Mouse (Mus musculus): ENCODE measurements around the gene Gpr153. TPM values are rescaled to one million over a fixed set of nuclear protein-coding genes. Genes with fewer than 3 reads are reported as not detected.

The Gpr153 gene
- polyA plus RNA-seq, 1 experiment from 2014 or later = 9.1 TPM

GRCm38 (mm10) chr4:152326543-152326942 lies 52.5 kb downstream of the Gpr153 start:
- 2% methylated on average over 11 of the region's 11 CpGs for WGBS
- Histone ChIP-seq H3K9ac (ENCODE audit: low read depth, low read length) (peak overlapping the region; percentile 97), H3K36me3 (ENCODE audit: control insufficient read depth, insufficient read depth, low read length) (peaks cover 40% of the 10 kb centered on the region)

GRCm38 (mm10) chr4:152328691-152329090 lies 54.7 kb downstream of the Gpr153 start:
- Histone ChIP-seq H3K4me2 (replicated peaks; ENCODE audit: low read depth, low read length) (no peak overlapping the region), H3K9ac (ENCODE audit: low read depth, low read length) (no peak overlapping the region), H3K9me3 (ENCODE audit: control insufficient read depth, low read length) (no peaks in the 10 kb centered on the region), H3K4me3 (ENCODE audit: low read length) (no peak overlapping the region), H3K27me3 (ENCODE audit: control insufficient read depth, insufficient read depth, low read length) (no peaks in the 10 kb centered on the region), H3K36me3 (ENCODE audit: control insufficient read depth, insufficient read depth, low read length) (peaks cover 62% of the 10 kb centered on the region), H3K27ac (ENCODE audit: low read depth, low read length) (no peak overlapping the region), H3K4me1 (ENCODE audit: control insufficient read depth, insufficient read depth, low read length) (peaks cover 9% of the 10 kb centered on the region)
- ATAC-seq (ENCODE audit: low FRiP score, low TSS enrichment) = no peak
- WGBS = 75% methylated on average over 6 of the region's 6 CpGs

More at GRCm38 (mm10) chr4:152326543-152326942, 52.5 kb downstream of the Gpr153 start:
- H3K4me2 ChIP-seq (replicated peaks; ENCODE audit: low read depth, low read length) = peak overlapping the region; percentile 43
- no peak for ATAC-seq (ENCODE audit: low FRiP score, low TSS enrichment)
- peak overlapping the region; percentile 98 for H3K4me3 ChIP-seq (ENCODE audit: low read length)
- H3K27ac ChIP-seq (ENCODE audit: low read depth, low read length) = peak overlapping the region; percentile 72; the same call in 1 of the 2 replicates
- peaks cover 9% of the 10 kb centered on the region for H3K4me1 ChIP-seq (ENCODE audit: control insufficient read depth, insufficient read depth, low read length)
- no peaks in the 10 kb centered on the region for H3K9me3 ChIP-seq (ENCODE audit: control insufficient read depth, low read length)
- H3K27me3 ChIP-seq (ENCODE audit: control insufficient read depth, insufficient read depth, low read length) = no peaks in the 10 kb centered on the region

- no peak overlapping the region for H3K4me2 ChIP-seq (replicated peaks; ENCODE audit: low read depth, low read length)
- no peak overlapping the region for H3K27ac ChIP-seq (ENCODE audit: low read depth, low read length)
- no peak overlapping the region for H3K9ac ChIP-seq (ENCODE audit: low read depth, low read length)
- peak; percentile 21; the same call in 1 of the 2 replicates for ATAC-seq (ENCODE audit: low FRiP score, low TSS enrichment)
- H3K36me3 ChIP-seq (ENCODE audit: control insufficient read depth, insufficient read depth, low read length) = peaks cover 69% of the 10 kb centered on the region
- H3K9me3 ChIP-seq (ENCODE audit: control insufficient read depth, low read length) = no peaks in the 10 kb centered on the region
- 38% methylated on average over 2 of the region's 2 CpGs for WGBS
- no peak overlapping the region for H3K4me3 ChIP-seq (ENCODE audit: low read length)
- H3K4me1 ChIP-seq (ENCODE audit: control insufficient read depth, insufficient read depth, low read length) = no peaks in the 10 kb centered on the region
- H3K27me3 ChIP-seq (ENCODE audit: control insufficient read depth, insufficient read depth, low read length) = peaks cover 11% of the 10 kb centered on the region; the same call in 1 of the 2 replicates
Measured at GRCm38 (mm10) chr4:152332952-152333351, 58.9 kb downstream of the Gpr153 start.

- 98% methylated on average over 12 of the region's 12 CpGs for WGBS
- no peak for ATAC-seq (ENCODE audit: low FRiP score, low TSS enrichment)
- no peak overlapping the region for H3K27ac ChIP-seq (ENCODE audit: low read depth, low read length)
- no peaks in the 10 kb centered on the region for H3K9me3 ChIP-seq (ENCODE audit: control insufficient read depth, low read length)
- peaks cover 17% of the 10 kb centered on the region for H3K27me3 ChIP-seq (ENCODE audit: control insufficient read depth, insufficient read depth, low read length)
- no peak overlapping the region for H3K4me2 ChIP-seq (replicated peaks; ENCODE audit: low read depth, low read length)
- H3K4me3 ChIP-seq (ENCODE audit: low read length) = no peak overlapping the region
- peaks cover 63% of the 10 kb centered on the region for H3K36me3 ChIP-seq (ENCODE audit: control insufficient read depth, insufficient read depth, low read length)
- H3K9ac ChIP-seq (ENCODE audit: low read depth, low read length) = no peak overlapping the region
- H3K4me1 ChIP-seq (ENCODE audit: control insufficient read depth, insufficient read depth, low read length) = peaks cover 4% of the 10 kb centered on the region; the same call in 1 of the 2 replicates
Measured at GRCm38 (mm10) chr4:152333587-152333986, 59.6 kb downstream of the Gpr153 start.

Other genes with a start within 250 kb of the Gpr153 start
- gene Zbtb48, start 246.6 kb upstream of the Gpr153 start, polyA plus RNA-seq (2014; fragmentation: Nextera tagmentation; extraction: Ambion mirVana) = 19.0 and 24.4 TPM in 2 replicates
- 0.39 and 0.77 TPM in 2 replicates for gene Tas1r1, start 235.7 kb upstream of the Gpr153 start, polyA plus RNA-seq (2014; fragmentation: Nextera tagmentation; extraction: Ambion mirVana)
- gene Nol9, start 234.9 kb upstream of the Gpr153 start, polyA plus RNA-seq (2014; fragmentation: Nextera tagmentation; extraction: Ambion mirVana) = 26.1 and 47.3 TPM in 2 replicates
- 10.4 and 16.1 TPM in 2 replicates for gene Plekhg5, start 201.7 kb upstream of the Gpr153 start, polyA plus RNA-seq (2014; fragmentation: Nextera tagmentation; extraction: Ambion mirVana)
- 0.57 and 1.9 TPM in 2 replicates for gene Tnfrsf25, start 158.3 kb upstream of the Gpr153 start, polyA plus RNA-seq (2014; fragmentation: Nextera tagmentation; extraction: Ambion mirVana)
- 36.1 and 36.3 TPM in 2 replicates for gene Espn, start 121.9 kb upstream of the Gpr153 start, polyA plus RNA-seq (2014; fragmentation: Nextera tagmentation; extraction: Ambion mirVana)
- gene Hes2, start 115.4 kb upstream of the Gpr153 start, polyA plus RNA-seq (2014; fragmentation: Nextera tagmentation; extraction: Ambion mirVana) = not detected in 2 replicates
- 46.6 and 64.4 TPM in 2 replicates for gene Acot7, start 96.1 kb upstream of the Gpr153 start, polyA plus RNA-seq (2014; fragmentation: Nextera tagmentation; extraction: Ambion mirVana)
- not detected in 2 replicates for gene Hes3, start 17.4 kb downstream of the Gpr153 start, polyA plus RNA-seq (2014; fragmentation: Nextera tagmentation; extraction: Ambion mirVana)
- gene Icmt, start 23.0 kb downstream of the Gpr153 start, polyA plus RNA-seq (2014; fragmentation: Nextera tagmentation; extraction: Ambion mirVana) = 14.7 and 28.1 TPM in 2 replicates
- 1.1 TPM in 2 replicates for gene Rnf207, start 44.8 kb downstream of the Gpr153 start, polyA plus RNA-seq (2014; fragmentation: Nextera tagmentation; extraction: Ambion mirVana)
- 475 and 692 TPM in 2 replicates for gene Rpl22, start 51.5 kb downstream of the Gpr153 start, polyA plus RNA-seq (2014; fragmentation: Nextera tagmentation; extraction: Ambion mirVana)
- 0.03 and 0.04 TPM in 2 replicates for gene Chd5, start 64.4 kb downstream of the Gpr153 start, polyA plus RNA-seq (2014; fragmentation: Nextera tagmentation; extraction: Ambion mirVana)
- gene Nphp4, start 202.5 kb downstream of the Gpr153 start, polyA plus RNA-seq (2014; fragmentation: Nextera tagmentation; extraction: Ambion mirVana) = 3.3 and 3.7 TPM in 2 replicates
- gene Kcnab2, start 203.6 kb downstream of the Gpr153 start, polyA plus RNA-seq (2014; fragmentation: Nextera tagmentation; extraction: Ambion mirVana) = 3.4 and 5.3 TPM in 2 replicates